Mouse (Mus musculus) lung, postnatal 0 days (tissue): ENCODE measurements at regions not wholly inside any gene's neighbourhood (a gene's known extent, or its start where the extent isn't known, plus 50 kb on each side); places are given as distances from the start of the nearest gene placed in this dataset.

Source experiments
- CTCF ChIP-seq: IDR thresholded peaks from 2 replicates; pipeline ENCODE4 v1.5.1; 2016; ENCODE audit warnings: antibody characterized with exemption, mild to moderate bottlenecking
- EP300 ChIP-seq: IDR thresholded peaks from 2 replicates; pipeline ENCODE4 v1.6.1; 2016; ENCODE audit warnings: antibody characterized with exemption, mild to moderate bottlenecking, control low read depth

DNA sequence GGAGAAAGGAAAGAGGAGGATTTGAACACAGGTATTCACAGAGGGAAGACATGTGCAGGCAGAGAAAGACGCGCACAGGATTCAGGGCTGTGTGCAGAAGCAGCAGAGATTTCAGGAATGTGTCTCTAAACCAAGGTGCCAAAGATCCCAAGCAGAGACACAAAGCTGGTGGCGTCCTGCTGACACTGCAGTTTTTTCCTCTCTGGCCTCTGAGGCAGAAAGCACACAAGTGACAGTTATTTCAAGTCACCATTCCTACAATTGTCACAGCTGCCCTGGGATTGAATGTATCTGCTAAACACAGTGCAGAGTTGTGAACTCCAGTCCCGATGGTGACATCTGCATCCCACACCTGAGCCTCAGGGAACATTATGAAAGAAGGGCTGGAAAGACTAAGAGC lies 107.1 kb upstream of the Slc22a12 start:
- no peak for TF ChIP-seq CTCF
- no peak for TF ChIP-seq EP300
